Mouse (Mus musculus): ENCODE measurements around the gene Tmem87b.

DNA sequence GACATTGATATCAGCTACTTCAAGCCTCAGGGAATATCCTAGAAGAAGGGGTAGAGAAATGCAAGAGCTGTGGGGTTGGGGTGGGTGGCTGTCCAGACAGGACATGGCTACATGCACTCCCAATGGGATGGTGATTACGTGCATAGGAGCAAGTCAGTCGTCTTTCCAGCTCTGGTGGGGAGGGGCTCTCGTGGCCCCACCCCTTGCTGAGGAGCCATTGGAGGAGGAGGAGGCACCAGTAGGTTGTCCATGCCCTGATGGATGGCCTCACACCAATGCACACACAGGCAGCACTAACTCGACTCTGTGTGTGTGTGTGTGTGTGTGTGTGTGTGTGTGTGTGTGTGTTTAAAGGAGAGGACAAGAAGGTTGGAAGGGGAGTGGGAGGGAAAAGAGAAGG lies 12.6 kb upstream of the Tmem87b start:
- no peak for TF ChIP-seq GATA1 (IDR thresholded peaks at IDR 0.05; ENCODE audit: borderline replicate concordance, low read length)
- TF ChIP-seq FLI1 (IDR thresholded peaks at IDR 0.05; ENCODE audit: low read length) = no peak

All from megakaryocyte, embryonic 14.5 days (primary cell).